Mouse (Mus musculus): ENCODE data around the gene Acbd6. TPM values are rescaled to one million over a fixed set of nuclear protein-coding genes. Genes with fewer than 3 reads are reported as not detected.

Acbd6 gene
- polyA plus RNA-seq, 1 experiment from 2014 or later = 68.6 TPM

DNA sequence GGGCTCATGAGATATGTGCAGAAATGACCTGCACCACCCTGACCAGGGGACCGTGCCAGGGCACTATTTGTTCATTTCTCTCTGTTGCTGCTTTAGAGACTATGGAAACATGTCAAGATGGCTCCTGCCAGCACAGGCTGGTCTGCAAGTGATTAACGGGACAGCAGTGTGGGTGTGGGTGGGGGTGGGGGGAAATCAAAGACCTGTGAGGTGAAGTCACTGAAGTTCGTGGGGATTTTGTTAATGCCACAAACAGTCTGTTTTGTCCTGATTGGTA is 24.3 kb upstream of the Acbd6 start:
- WGBS = 74% methylated on average over 3 of the region's 3 CpGs

DNA sequence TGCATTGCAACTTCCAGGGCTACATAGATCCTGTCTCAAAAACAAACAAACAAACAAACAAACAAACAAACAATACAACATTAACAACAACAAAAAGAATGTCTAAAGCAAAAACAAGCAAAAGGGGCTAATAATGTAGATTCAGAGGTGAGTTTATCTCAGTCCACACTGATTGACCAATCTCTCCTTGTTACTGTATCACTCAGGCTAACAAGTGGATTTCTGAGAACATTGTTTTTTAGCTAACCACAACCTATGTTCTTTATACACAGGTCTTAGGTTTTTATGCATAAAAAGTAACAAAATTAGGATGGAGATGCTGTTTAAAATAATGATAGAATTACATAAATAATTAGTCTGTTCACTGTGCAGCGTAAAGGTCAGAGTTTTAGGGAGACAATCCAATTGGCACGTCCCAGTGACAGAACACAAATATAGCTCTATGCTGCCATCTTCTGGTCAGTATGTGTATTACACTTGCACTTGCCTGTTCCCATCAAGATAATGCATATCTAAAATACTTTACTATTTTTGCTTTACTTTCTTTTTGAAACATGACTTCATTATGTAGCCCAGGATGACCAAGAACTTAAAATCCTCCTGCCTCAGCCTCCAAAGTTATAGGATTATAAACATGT is 20.8 kb upstream of the Acbd6 start:
- H3K9ac ChIP-seq (replicated peaks; ENCODE audit: low read depth, low read length) = no peak overlapping the region
- H3K4me1 ChIP-seq (ENCODE audit: control insufficient read depth, insufficient read depth, low read length) = no peaks in the 10 kb centered on the region
- 1% methylated on average over 2 of the region's 2 CpGs for WGBS
- no peaks in the 10 kb centered on the region for H3K36me3 ChIP-seq (ENCODE audit: control insufficient read depth, insufficient read depth, low read length)
- no peak overlapping the region for H3K4me3 ChIP-seq (ENCODE audit: low read depth, low read length)
- H3K27me3 ChIP-seq (ENCODE audit: control insufficient read depth, insufficient read depth, low read length) = no peaks in the 10 kb centered on the region
- no peak overlapping the region for H3K27ac ChIP-seq (ENCODE audit: low read length)
- H3K9me3 ChIP-seq (ENCODE audit: control insufficient read depth, low read depth, low read length) = no peaks in the 10 kb centered on the region
- no peak overlapping the region for H3K4me2 ChIP-seq (replicated peaks; ENCODE audit: low read depth, low read length)
- no peak for ATAC-seq (ENCODE audit: insufficient number of reproducible peaks, insufficient read depth, low FRiP score, low read depth)

More for the DNA sequence above, 24.3 kb upstream of the Acbd6 start:
- no peak overlapping the region for H3K27ac ChIP-seq (ENCODE audit: low read length)
- no peak overlapping the region for H3K4me3 ChIP-seq (ENCODE audit: low read depth, low read length)
- ATAC-seq (ENCODE audit: insufficient number of reproducible peaks, insufficient read depth, low FRiP score, low read depth) = no peak
- no peak overlapping the region for H3K4me2 ChIP-seq (replicated peaks; ENCODE audit: low read depth, low read length)
- no peaks in the 10 kb centered on the region for H3K27me3 ChIP-seq (ENCODE audit: control insufficient read depth, insufficient read depth, low read length)
- no peaks in the 10 kb centered on the region for H3K36me3 ChIP-seq (ENCODE audit: control insufficient read depth, insufficient read depth, low read length)
- no peak overlapping the region for H3K9ac ChIP-seq (replicated peaks; ENCODE audit: low read depth, low read length)
- H3K4me1 ChIP-seq (ENCODE audit: control insufficient read depth, insufficient read depth, low read length) = peaks cover 2% of the 10 kb centered on the region; the same call in 1 of the 2 replicates
- H3K9me3 ChIP-seq (ENCODE audit: control insufficient read depth, low read depth, low read length) = 0 out of 2 replicates have a peak, but pooled peaks cover 5% of the 10 kb centered on the region

DNA sequence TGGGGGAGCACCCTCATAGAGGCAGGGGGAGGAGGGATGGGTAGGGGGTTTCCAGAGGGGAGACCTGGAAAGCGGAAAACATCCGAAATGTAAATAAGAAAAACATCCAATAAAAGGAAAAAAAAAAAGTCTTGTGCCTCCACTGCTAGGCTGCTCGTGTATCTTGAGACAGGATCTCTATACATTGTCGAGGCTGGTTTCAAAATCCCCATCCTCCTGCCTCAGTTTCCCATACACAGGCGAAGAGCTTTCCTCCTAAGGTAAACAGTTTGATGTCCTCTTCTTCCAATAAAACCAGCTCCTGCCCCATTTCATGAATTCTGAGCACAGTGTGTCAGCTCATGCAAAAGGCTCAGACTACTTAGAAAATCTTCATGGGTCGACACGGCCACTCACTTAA is 19.9 kb upstream of the Acbd6 start:
- H3K27ac ChIP-seq (ENCODE audit: low read length) = no peak overlapping the region
- WGBS = 55% methylated on average over 7 of the region's 7 CpGs
- no peaks in the 10 kb centered on the region for H3K9me3 ChIP-seq (ENCODE audit: control insufficient read depth, low read depth, low read length)
- H3K4me2 ChIP-seq (replicated peaks; ENCODE audit: low read depth, low read length) = no peak overlapping the region
- ATAC-seq (ENCODE audit: insufficient number of reproducible peaks, insufficient read depth, low FRiP score, low read depth) = no peak
- no peak overlapping the region for H3K4me3 ChIP-seq (ENCODE audit: low read depth, low read length)
- no peaks in the 10 kb centered on the region for H3K4me1 ChIP-seq (ENCODE audit: control insufficient read depth, insufficient read depth, low read length)
- H3K9ac ChIP-seq (replicated peaks; ENCODE audit: low read depth, low read length) = no peak overlapping the region
- H3K27me3 ChIP-seq (ENCODE audit: control insufficient read depth, insufficient read depth, low read length) = no peaks in the 10 kb centered on the region
- no peaks in the 10 kb centered on the region for H3K36me3 ChIP-seq (ENCODE audit: control insufficient read depth, insufficient read depth, low read length)

DNA sequence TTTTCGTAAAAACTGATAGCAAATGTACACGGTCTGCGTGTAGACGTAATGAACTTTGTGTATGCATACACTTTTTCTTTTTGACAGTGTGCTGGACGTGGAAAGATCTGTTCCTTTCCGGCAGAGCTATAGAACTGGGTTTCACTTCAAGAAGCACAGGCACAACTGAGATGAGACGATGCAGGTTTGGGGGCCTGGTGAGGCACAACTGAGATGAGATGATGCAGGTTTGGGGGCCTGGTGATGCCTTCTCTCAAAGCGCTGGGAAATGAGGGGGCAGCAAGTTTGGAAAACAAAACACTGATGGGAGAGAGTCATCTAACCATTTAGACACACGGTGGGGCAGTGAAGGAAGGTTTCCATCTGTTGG is 293 bp upstream of the Acbd6 start:
- H3K4me2 ChIP-seq (replicated peaks; ENCODE audit: low read depth, low read length) = peak overlapping the region; percentile 84
- WGBS = 34% methylated on average over 9 of the region's 9 CpGs
- no peaks in the 10 kb centered on the region for H3K36me3 ChIP-seq (ENCODE audit: control insufficient read depth, insufficient read depth, low read length)
- peak overlapping the region; percentile 85; the same call in 1 of the 2 replicates for H3K9ac ChIP-seq (replicated peaks; ENCODE audit: low read depth, low read length)
- H3K27me3 ChIP-seq (ENCODE audit: control insufficient read depth, insufficient read depth, low read length) = no peaks in the 10 kb centered on the region
- H3K9me3 ChIP-seq (ENCODE audit: control insufficient read depth, low read depth, low read length) = no peaks in the 10 kb centered on the region
- peak; percentile 20; the same call in 1 of the 2 replicates for ATAC-seq (ENCODE audit: insufficient number of reproducible peaks, insufficient read depth, low FRiP score, low read depth)
- peaks cover 7% of the 10 kb centered on the region; the same call in 1 of the 2 replicates for H3K4me1 ChIP-seq (ENCODE audit: control insufficient read depth, insufficient read depth, low read length)
- H3K27ac ChIP-seq (ENCODE audit: low read length) = peak overlapping the region; percentile 77; the same call in 1 of the 2 replicates
- peak overlapping the region; percentile 94 for H3K4me3 ChIP-seq (ENCODE audit: low read depth, low read length)

DNA sequence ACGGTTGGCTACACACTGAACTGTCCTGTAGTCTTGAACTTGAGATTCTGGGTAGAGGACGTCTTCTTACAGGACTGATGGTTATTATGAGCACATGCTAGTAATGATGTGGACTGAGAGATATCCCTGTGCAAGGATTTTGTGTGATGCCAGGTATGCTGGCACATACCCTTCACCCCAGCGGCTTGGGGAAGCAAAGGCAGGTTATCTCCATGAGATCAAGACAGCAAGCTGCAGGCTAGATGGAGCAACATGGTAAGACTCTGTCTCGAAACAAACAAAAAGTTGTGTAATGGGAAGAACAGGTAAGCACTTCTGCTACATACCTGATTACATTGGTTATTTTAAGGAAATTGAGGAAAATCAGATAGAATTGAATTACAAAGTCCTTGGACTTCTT is 2.1 kb downstream of the Acbd6 start:
- no peak overlapping the region for H3K9ac ChIP-seq (replicated peaks; ENCODE audit: low read depth, low read length)
- peaks cover 7% of the 10 kb centered on the region; the same call in 1 of the 2 replicates for H3K4me1 ChIP-seq (ENCODE audit: control insufficient read depth, insufficient read depth, low read length)
- WGBS = 86% methylated on average over 4 of the region's 4 CpGs
- no peaks in the 10 kb centered on the region for H3K36me3 ChIP-seq (ENCODE audit: control insufficient read depth, insufficient read depth, low read length)
- H3K27ac ChIP-seq (ENCODE audit: low read length) = no peak overlapping the region
- H3K9me3 ChIP-seq (ENCODE audit: control insufficient read depth, low read depth, low read length) = no peaks in the 10 kb centered on the region
- ATAC-seq (ENCODE audit: insufficient number of reproducible peaks, insufficient read depth, low FRiP score, low read depth) = no peak
- H3K27me3 ChIP-seq (ENCODE audit: control insufficient read depth, insufficient read depth, low read length) = no peaks in the 10 kb centered on the region
- 0 out of 2 replicates have a peak overlapping the region, but pooled peaks have one; percentile 84 for H3K4me2 ChIP-seq (replicated peaks; ENCODE audit: low read depth, low read length)
- no peak overlapping the region; the same call in 1 of the 2 replicates for H3K4me3 ChIP-seq (ENCODE audit: low read depth, low read length)

DNA sequence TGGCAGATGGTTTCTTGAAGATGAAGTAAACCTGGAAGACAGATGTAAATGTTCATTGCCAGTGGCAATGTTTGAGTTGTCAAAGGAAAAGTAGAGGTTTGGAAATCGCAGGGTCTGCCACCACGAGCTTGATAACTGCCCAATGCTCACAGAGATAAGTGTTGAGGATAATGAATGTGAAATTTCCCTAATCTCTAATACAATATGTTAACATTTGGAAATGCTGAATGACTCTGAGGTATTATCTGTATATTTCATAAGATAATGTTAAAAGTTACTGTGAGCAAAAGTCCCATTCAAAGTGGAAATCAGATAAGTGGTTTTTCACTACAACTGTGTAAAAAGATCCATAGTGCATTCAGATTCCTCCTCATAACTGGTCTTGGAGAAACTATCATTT is 2.8 kb downstream of the Acbd6 start:
- ATAC-seq (ENCODE audit: insufficient number of reproducible peaks, insufficient read depth, low FRiP score, low read depth) = no peak
- peaks cover 7% of the 10 kb centered on the region; the same call in 1 of the 2 replicates for H3K4me1 ChIP-seq (ENCODE audit: control insufficient read depth, insufficient read depth, low read length)
- H3K27me3 ChIP-seq (ENCODE audit: control insufficient read depth, insufficient read depth, low read length) = no peaks in the 10 kb centered on the region
- H3K4me2 ChIP-seq (replicated peaks; ENCODE audit: low read depth, low read length) = no peak overlapping the region
- H3K9ac ChIP-seq (replicated peaks; ENCODE audit: low read depth, low read length) = no peak overlapping the region
- H3K36me3 ChIP-seq (ENCODE audit: control insufficient read depth, insufficient read depth, low read length) = peaks cover 2% of the 10 kb centered on the region; the same call in 1 of the 2 replicates
- no peaks in the 10 kb centered on the region for H3K9me3 ChIP-seq (ENCODE audit: control insufficient read depth, low read depth, low read length)
- no peak overlapping the region for H3K27ac ChIP-seq (ENCODE audit: low read length)
- WGBS = 71% methylated on average over 2 of the region's 2 CpGs
- no peak overlapping the region for H3K4me3 ChIP-seq (ENCODE audit: low read depth, low read length)

DNA sequence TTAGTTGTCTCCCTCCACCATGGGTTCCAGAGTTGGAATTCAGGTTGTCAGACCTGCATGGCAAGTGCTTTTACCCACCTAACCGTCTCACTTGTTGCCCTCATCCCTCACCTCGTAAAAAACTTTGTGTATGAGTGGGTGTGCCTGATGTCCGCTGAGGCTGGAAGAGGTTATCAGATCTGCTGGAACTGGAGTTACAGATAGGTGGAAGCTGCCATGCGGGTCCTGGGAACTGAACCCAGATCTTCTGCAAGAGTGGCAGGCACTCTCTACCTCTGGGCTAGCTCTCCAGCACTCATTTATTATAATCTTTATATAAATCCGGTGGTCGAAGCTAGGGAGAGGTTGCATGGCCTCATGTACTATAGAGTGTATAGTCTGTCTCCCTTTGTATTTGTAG is 4.3 kb downstream of the Acbd6 start:
- 65% methylated on average over 6 of the region's 6 CpGs for WGBS

DNA sequence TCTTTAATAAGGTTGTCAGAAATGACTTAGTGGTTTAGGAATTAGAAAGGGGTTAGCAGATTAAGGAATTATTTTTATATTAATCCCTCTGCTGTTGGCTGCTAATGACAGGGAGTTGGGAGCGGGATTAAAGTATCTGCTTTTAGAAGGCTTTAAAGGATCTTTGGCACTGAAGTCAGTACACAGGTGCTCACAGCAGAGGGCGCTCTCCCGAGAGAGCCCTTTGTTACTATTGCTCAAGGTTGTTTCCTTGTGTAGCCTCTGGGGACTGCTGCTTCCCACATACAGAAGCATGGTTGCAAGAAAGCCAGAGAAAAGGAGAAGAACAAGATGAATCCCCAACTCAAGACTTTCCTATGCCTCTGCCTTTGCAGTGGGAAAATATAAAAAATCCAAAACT is 6.8 kb downstream of the Acbd6 start:
- no peaks in the 10 kb centered on the region for H3K4me1 ChIP-seq (ENCODE audit: control insufficient read depth, insufficient read depth, low read length)
- peaks cover 18% of the 10 kb centered on the region; the same call in 1 of the 2 replicates for H3K36me3 ChIP-seq (ENCODE audit: control insufficient read depth, insufficient read depth, low read length)
- no peaks in the 10 kb centered on the region for H3K27me3 ChIP-seq (ENCODE audit: control insufficient read depth, insufficient read depth, low read length)
- H3K4me3 ChIP-seq (ENCODE audit: low read depth, low read length) = no peak overlapping the region
- no peak overlapping the region for H3K4me2 ChIP-seq (replicated peaks; ENCODE audit: low read depth, low read length)
- 0 out of 2 replicates have a peak, but pooled peaks cover 4% of the 10 kb centered on the region for H3K9me3 ChIP-seq (ENCODE audit: control insufficient read depth, low read depth, low read length)
- ATAC-seq (ENCODE audit: insufficient number of reproducible peaks, insufficient read depth, low FRiP score, low read depth) = no peak
- no peak overlapping the region for H3K27ac ChIP-seq (ENCODE audit: low read length)
- H3K9ac ChIP-seq (replicated peaks; ENCODE audit: low read depth, low read length) = no peak overlapping the region
- WGBS = 25% methylated on average over 3 of the region's 3 CpGs

More for the DNA sequence above, 4.3 kb downstream of the Acbd6 start:
- Histone ChIP-seq H3K4me1 (ENCODE audit: control insufficient read depth, insufficient read depth, low read length) (peaks cover 7% of the 10 kb centered on the region; the same call in 1 of the 2 replicates), H3K4me2 (replicated peaks; ENCODE audit: low read depth, low read length) (no peak overlapping the region), H3K27me3 (ENCODE audit: control insufficient read depth, insufficient read depth, low read length) (no peaks in the 10 kb centered on the region), H3K4me3 (ENCODE audit: low read depth, low read length) (no peak overlapping the region), H3K9me3 (ENCODE audit: control insufficient read depth, low read depth, low read length) (no peaks in the 10 kb centered on the region), H3K27ac (ENCODE audit: low read length) (no peak overlapping the region), H3K9ac (replicated peaks; ENCODE audit: low read depth, low read length) (no peak overlapping the region; the same call in 1 of the 2 replicates), H3K36me3 (ENCODE audit: control insufficient read depth, insufficient read depth, low read length) (peaks cover 9% of the 10 kb centered on the region; the same call in 1 of the 2 replicates)
- ATAC-seq (ENCODE audit: insufficient number of reproducible peaks, insufficient read depth, low FRiP score, low read depth) = no peak

DNA sequence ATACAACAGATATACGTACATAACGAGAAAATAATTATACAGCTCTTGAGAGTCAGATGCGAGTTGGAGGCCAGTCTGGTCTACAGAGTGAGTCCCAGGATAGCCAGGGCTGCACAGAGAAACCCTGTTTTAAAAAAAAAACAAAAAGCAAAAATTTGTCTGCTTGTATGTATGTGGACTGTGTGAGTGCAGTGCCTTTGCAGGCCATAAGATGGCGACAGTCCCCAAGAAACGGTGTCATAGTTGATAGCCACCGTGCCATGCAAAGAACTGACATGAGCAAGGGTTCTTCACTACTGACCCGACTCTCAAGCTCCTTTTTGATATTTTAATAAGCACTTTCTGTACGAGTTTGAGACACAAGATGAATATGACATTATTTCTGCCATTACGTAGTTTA is 10.2 kb downstream of the Acbd6 start:
- WGBS = 93% methylated on average over 9 of the region's 9 CpGs
- Histone ChIP-seq H3K27me3 (ENCODE audit: control insufficient read depth, insufficient read depth, low read length) (no peaks in the 10 kb centered on the region), H3K4me1 (ENCODE audit: control insufficient read depth, insufficient read depth, low read length) (no peaks in the 10 kb centered on the region), H3K4me2 (replicated peaks; ENCODE audit: low read depth, low read length) (no peak overlapping the region), H3K9me3 (ENCODE audit: control insufficient read depth, low read depth, low read length) (0 out of 2 replicates have a peak, but pooled peaks cover 4% of the 10 kb centered on the region), H3K27ac (ENCODE audit: low read length) (no peak overlapping the region), H3K4me3 (ENCODE audit: low read depth, low read length) (no peak overlapping the region), H3K36me3 (ENCODE audit: control insufficient read depth, insufficient read depth, low read length) (peaks cover 18% of the 10 kb centered on the region; the same call in 1 of the 2 replicates), H3K9ac (replicated peaks; ENCODE audit: low read depth, low read length) (no peak overlapping the region)
- no peak for ATAC-seq (ENCODE audit: insufficient number of reproducible peaks, insufficient read depth, low FRiP score, low read depth)
